Mouse (Mus musculus): ENCODE data around the gene Gm45208.
"Not testable (repeated sequence)": the region's sequence is repeated elsewhere in the genome, so short reads cannot be mapped to it uniquely, and the experiment has no call there.

Gene Gm45208

GRCm38 (mm10) chrX:7728215-7728921, 6.3 kb downstream of the Gm45208 start, which contains the start of gene Praf2:
Gene Praf2, plus strand, starts transcription at chrX:7728439.
- DNase-seq = peak; percentile 66

- DNase-seq = no peak
Measured at GRCm38 (mm10) chrX:7728922-7729265, 6.8 kb downstream of the Gm45208 start.

DNA sequence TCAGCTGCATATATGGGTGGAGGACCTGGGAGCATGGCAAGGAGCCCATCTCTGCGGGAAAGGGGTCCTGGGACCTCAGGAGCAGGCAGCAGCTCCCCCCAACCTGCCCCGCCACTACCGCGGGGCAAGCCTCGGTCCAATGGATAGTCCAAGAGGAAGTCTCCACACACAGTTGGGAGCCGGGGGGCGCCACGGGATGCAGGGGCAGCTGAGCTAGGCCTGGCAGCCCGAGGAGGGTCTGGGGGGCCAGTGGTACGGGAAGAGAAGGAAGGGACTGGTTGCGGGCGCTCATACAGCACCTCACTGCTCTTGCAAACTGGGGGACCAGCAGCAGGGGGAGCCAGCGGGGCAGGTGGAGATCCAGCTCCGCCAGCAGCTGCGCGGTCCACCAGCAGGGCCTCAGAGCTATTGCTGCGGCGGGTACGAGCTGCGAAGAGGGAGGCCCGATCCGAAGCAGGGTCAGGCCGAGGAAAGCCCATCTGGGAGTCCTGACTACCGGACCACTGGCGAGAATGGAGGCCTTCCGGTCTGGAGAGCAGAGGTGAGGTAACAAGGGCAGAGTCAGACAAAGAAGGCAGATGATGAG, 11.6 kb downstream of the Gm45208 start:
- peak; percentile 66 for DNase-seq

- no peak for DNase-seq
Measured at GRCm38 (mm10) chrX:7739336-7740081, 17.5 kb downstream of the Gm45208 start.

GRCm38 (mm10) chrX:7740082-7740819, 18.2 kb downstream of the Gm45208 start:
- DNase-seq = no peak

GRCm38 (mm10) chrX:7741103-7741502, 19.1 kb downstream of the Gm45208 start:
- no peak for DNase-seq

DNA sequence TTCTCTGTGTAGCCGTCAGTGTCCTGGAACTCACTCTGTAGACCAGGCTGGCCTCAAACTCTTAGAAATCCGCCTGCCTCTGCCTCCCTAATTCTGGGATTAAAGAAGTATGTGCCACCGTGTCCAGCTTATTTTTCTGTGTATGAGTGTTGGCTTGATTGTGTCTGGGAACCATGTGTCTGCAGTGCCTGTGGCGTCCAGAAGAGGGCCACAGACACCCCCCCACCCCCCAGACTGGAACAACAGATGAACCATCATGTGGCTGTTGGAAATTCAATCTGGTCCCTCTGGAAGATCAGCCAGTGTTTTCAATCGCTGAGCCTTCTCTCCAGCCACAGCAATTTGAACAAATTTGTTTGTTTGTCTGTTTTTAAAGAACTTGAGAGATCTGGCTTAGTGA, 21.4 kb downstream of the Gm45208 start:
- no peak for DNase-seq

DNA sequence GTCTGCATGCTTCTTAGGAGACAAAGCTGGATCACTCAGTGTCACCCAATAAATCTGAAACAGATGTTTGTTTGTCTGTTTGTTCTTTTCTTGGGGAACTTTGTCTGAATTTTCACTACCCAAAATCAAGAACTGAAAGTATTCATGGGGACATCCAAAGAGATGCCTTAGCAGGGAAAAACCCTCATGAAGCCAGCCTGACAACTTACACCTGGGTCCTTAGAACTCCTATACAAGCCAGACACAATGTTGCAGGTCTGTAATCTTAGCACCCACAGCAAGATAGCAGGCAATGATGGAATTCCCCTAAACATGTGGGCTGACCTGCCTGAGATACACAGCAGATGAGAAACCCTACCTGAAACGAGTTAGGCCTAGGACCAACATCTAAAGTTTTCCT, 22.9 kb downstream of the Gm45208 start:
- no peak for DNase-seq

GRCm38 (mm10) chrX:7745429-7745828, 23.4 kb downstream of the Gm45208 start:
- no peak for DNase-seq

- DNase-seq = peak; percentile 83
Measured at GRCm38 (mm10) chrX:7750432-7751116, 28.5 kb downstream of the Gm45208 start, which contains the start of gene Ccdc120. Gene Ccdc120, minus strand, starts transcription at chrX:7750905.

DNA sequence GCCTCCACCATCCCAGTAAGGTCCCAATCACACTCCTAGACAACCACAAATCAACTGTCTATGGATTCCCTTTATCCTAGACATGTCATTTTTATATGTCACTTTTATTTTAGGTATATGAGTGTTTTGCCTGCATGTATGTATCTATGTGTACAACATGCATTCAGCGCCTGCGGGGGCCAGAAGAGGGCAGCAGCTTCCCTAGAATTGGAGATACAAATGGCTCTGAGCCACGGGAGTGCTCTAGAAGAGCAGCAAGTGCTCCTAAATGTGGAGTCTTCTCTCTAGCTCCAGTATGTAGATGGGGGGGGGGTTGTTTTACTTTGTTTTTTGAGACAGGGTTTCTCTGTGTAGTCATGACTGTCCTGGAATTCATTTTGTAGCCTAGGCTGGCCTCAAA, 31.6 kb downstream of the Gm45208 start:
- not testable (repeated sequence) for DNase-seq

DNA sequence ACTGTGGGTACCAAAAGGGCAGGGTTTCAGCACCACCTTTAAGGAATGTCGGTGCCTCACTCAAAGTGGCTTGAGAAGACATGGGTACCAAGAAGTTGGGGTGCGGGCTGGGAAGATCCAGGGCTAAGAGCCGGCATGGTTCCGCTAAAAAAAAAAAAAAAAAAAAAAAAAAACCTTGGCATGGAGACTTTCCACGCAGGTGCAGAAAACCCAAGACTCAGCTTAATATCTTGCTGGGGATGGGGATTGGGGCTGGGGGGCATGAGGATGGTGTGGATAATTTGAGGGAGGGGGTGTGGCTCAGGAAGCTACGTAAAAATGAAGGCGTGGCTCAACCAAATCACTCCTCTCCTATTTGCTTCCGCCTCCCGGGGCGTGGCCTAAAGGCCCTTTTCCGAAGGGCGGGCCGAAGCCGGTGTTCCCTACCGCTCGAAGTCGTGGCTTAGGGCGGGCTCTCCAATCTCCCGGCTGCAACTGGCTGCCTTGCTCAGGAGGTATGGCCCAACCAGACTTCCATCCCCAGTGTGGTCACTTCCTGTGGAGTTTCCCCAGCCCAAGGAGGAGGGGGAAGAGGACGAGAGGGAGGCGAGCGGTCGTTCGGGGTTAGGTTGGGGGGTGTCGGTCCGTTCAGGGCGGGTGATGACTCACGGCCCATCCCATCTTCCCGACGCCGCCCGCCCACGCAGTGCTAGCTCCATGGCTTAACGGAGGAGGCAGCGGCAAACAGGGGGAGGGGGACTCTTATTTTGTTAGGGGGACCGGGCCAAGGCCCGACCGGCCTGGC, 40.3 kb downstream of the Gm45208 start, which contains the start of gene Tfe3:
Tfe3 (plus strand) TSS at position 424 of the 784 bp plus-strand sequence.
- DNase-seq = peak; percentile 78

GRCm38 (mm10) chrX:7762921-7763197, 40.8 kb downstream of the Gm45208 start:
- DNase-seq = no peak

DNA sequence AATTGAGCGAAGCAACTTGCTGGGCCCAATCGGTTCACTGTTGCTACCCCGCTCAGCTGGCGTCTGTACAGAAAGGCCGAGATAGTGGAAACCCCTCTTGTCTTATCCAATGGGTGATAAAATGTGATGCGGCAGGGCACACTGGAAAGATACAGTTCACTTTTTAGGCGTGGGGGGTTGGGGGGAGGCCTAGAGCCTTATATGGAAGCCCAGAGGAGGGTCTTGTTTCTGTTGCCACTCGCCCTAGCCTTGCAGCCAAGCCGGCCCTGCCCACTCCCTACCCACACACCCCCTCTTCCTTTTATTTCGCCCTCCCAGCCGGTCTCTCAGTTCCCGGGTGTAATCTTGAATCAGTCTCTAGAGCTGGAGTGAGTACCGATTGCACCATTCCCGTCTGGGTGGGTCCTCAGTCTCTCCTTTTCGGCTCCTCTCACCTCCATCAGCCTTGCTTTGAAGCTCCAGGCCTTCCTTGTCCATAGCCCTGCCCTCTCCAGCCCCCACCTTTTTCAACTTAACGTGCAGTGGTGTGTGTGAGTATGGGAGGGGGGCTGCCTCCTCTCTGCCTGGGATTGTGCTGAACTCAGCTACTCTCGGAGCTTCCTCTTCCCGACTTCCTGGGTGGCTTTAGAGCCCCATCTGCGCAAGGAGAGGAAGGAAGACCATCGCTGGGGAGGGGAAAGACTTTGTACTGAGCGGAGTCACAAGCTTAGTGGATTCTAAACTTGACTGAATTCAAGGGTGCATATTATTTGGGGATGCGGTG, 41.8 kb downstream of the Gm45208 start:
- no peak for DNase-seq

DNA sequence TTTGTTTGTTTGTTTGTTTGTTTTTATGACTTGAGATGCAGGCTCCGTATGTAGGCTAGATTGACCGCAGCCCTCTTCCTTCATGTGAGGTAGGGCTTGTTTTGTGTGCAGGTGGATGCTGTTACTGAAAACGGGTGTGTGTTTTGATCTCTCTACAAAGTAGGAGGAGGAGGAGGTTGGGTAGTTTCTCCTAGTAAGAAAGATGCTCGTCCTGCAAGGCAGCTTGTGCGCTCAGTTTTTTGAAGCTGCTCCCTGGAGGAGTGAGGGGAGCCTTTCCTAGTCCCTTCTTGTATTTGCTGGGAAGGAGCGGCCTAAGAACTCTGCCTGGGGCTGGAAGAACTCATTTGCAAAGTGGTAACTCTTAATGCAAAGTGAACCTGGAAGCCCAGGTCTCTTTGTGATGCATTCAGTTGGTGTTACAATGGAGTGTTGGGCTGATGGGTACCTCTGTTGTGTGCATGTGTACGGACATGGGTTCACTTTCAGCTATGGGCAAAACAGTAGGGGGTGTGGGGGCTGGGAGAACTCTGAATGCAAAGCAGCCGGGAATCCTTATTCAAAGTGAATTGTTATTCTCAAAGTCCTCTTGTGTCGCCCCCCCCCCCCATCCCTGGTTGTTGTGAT, 42.7 kb downstream of the Gm45208 start:
- DNase-seq = no peak

DNA sequence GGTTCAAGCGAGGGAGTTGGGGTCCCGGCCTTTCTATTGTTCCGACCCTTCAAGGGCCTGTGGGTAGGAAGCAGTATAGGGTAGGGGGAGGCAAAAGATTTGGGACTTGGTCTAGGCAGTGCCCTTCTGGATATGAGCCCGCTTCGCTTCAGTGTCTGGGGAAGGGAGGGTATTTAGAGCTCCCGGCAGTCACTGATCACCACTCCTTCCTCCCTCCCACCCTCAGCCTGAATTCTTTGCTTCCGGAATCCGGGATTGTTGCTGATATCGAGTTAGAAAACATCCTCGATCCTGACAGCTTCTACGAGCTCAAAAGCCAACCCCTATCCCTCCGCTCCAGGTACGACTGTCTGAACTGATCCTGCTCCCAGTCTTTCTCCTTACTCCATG, 43.2 kb downstream of the Gm45208 start:
- no peak for DNase-seq

GRCm38 (mm10) chrX:7765764-7766163, 43.7 kb downstream of the Gm45208 start:
- DNase-seq = no peak

DNA sequence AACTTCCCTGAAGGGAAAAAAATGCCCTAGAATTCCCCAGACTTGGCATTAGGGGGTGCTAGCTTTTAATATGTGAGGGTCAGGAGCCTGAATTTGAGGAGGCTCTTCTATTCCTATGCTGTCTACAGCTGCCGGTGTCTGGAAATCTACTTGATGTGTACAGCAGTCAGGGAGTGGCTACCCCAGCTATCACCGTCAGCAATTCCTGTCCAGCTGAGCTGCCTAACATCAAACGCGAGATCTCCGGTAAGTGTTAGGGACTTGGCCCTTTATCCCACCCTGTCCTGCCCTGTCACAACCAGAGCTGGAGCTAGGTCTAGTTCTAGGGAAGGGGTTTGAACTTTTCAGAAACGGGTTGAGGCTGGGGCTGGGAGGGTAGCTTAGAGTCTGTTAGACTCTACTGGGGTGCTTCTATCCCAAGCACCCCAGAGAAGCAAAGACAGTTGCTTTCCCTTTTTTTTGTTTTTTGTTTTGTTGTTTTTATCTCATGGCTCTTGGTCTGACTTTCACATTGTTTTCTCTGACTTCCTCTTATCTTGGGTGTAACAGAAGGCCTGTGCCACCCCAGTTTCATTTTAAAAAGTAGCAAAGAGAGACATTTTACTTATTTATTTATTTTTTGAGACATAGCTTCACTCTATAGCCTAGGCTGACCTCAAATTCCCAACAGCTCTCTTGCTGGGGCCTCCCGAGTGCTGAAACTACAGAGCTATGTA, 47.4 kb downstream of the Gm45208 start:
- DNase-seq = no peak

DNA sequence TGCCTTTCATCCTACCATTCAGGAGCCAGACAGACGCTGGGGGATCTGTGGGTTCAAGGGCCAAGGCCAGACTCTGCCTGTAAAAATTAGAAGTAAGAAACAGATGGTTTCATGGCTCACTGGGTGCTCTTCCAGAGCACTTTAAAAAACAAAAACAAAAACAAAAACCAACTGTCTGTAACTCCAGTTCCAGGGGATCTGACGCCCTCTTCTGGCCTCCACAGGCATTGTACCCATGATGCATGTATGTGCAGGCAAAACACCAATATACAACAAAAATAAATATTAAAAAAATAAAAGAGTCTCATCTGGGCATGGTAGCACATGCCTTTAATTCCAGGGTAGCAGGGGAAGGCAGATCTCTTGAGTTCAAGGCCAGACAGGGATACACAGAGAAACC, 50.7 kb downstream of the Gm45208 start:
- no peak for DNase-seq

All from right cerebral cortex, postnatal 4 days (tissue).